Mouse (Mus musculus): ENCODE measurements around the gene Vmn1r117. TPM values are rescaled to one million over a fixed set of nuclear protein-coding genes. Genes with fewer than 3 reads are reported as not detected.
"Not testable (repeated sequence)": the region's sequence is repeated elsewhere in the genome, so short reads cannot be mapped to it uniquely, and the experiment has no call there.

The Vmn1r117 gene
- not detected for polyA plus RNA-seq (2017; shearing (Covaris generic))

DNA sequence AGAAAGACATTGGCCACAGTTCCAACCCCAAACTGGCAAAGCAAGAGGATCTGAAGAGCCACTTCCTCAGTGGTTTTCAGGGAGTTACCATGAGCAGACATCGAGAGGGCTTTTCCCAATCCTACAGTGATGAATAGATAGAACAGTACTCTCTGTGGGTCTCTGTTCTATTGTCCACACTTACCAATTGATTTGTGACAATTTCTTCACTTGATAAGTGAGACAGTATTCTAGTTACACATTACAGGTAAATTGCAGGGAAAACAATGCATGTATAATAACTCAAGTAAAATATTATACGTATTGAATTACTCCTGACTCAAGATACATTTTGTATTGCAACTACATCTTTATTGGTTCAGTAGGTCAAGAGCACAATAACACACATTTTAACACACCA is at the start of gene Vmn1r117:
TSS of gene Vmn1r117 (minus strand) at position 101 of the 400 bp plus-strand sequence.
- ATAC-seq, result not testable (repeated sequence)

DNA sequence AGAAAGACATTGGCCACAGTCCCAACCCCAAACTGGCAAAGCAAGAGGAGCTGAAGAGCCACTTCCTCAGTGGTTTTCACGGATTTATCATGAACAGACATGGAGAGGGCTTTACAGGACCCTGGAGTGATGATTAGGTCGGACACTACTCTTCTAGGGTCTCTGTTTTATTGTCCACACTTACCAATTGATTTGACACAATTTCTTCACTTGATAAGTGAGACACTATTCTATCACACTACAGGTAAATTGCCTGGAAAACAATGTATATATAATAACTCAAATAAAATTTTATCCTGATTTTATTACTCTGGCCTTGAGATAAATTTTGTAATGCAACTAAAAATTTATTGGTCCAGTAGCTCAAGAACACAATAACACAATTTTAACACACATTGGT is 28.3 kb upstream of the Vmn1r117 start, which contains the start of gene Vmn1r118:
TSS of gene Vmn1r118 (minus strand) at position 101 of the 400 bp plus-strand sequence.
- not testable (repeated sequence) for ATAC-seq

DNA sequence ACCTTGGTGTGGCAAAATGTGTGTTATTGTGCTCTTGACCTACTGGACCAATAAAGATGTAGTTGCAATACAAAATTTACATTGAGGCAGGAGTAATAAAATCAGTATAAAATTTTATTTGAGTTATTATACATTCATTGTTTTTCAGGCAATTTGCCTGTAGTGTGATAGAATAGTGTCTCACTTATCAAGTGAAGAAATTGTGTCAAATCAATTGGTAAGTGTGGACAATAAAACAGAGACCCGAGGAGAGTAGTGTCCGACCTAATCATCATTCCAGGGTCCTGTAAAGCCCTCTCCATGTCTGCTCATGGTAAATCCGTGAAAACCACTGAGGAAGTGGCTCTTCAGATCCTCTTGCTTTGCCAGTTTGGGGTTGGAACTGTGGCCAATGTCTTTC is 12.0 kb downstream of the Vmn1r117 start, which contains the start of gene Vmn1r116:
TSS of gene Vmn1r116 (plus strand) at position 301 of the 400 bp plus-strand sequence.
- not testable (repeated sequence) for ATAC-seq

DNA sequence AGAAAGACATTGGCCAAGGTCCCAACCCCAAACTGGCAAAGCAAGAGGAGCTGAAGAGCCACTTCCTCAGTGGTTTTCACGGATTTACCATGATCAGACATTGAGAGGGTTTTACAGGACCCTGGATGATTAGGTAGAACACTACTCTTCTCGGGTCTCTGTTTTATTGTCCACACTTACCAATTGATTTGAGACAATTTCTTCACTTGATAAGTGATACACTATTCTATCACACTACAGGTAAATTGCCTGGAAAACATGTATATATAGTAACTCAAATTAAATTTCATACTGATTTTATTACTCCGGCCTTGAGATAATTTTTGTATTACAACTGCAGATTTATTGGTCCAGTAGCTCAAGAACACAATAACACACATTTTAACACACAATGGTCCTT is 39.0 kb downstream of the Vmn1r117 start, which contains the start of gene Vmn1r115:
TSS of gene Vmn1r115 (minus strand) at position 101 of the 400 bp plus-strand sequence.
- not testable (repeated sequence) for ATAC-seq

Other genes with a start within 250 kb of the Vmn1r117 start
- gene Vmn1r107, start 215.2 kb downstream of the Vmn1r117 start, polyA plus RNA-seq (2017; shearing (Covaris generic)), result not detected
- not detected for gene Vmn1r111, start 180.9 kb downstream of the Vmn1r117 start, polyA plus RNA-seq (2017; shearing (Covaris generic))
- not detected for gene Gm10668, start 153.5 kb downstream of the Vmn1r117 start, polyA plus RNA-seq (2017; shearing (Covaris generic))
- not detected for gene Vmn1r112, start 112.9 kb downstream of the Vmn1r117 start, polyA plus RNA-seq (2017; shearing (Covaris generic))
- not detected for gene Vmn1r113, start 96.8 kb downstream of the Vmn1r117 start, polyA plus RNA-seq (2017; shearing (Covaris generic))
- not detected for gene Vmn1r114, start 71.9 kb downstream of the Vmn1r117 start, polyA plus RNA-seq (2017; shearing (Covaris generic))
- gene Vmn1r115, start 39.1 kb downstream of the Vmn1r117 start, polyA plus RNA-seq (2017; shearing (Covaris generic)), result not detected
- not detected for gene Vmn1r116, start 11.9 kb downstream of the Vmn1r117 start, polyA plus RNA-seq (2017; shearing (Covaris generic))
- gene Vmn1r118, start 28.2 kb upstream of the Vmn1r117 start, polyA plus RNA-seq (2017; shearing (Covaris generic)), result not detected
- not detected for gene Vmn1r119, start 128.3 kb upstream of the Vmn1r117 start, polyA plus RNA-seq (2017; shearing (Covaris generic))
- gene Vmn1r120, start 169.7 kb upstream of the Vmn1r117 start, polyA plus RNA-seq (2017; shearing (Covaris generic)), result not detected
- gene Vmn1r121, start 214.4 kb upstream of the Vmn1r117 start, polyA plus RNA-seq (2017; shearing (Covaris generic)), result not detected